Mouse (Mus musculus) G1E (cell line): ENCODE measurements around the gene Ccser1. TPM values are rescaled to one million over a fixed set of nuclear protein-coding genes. Genes with fewer than 3 reads are reported as not detected.

Experiments
- ATAC-seq: 2 replicates; pipeline ENCODE4 v1.8.0; 2016; ENCODE audit warnings: mild to moderate bottlenecking; ENCODE audit not compliant: insufficient number of reproducible peaks, poor library complexity, low FRiP score, severe bottlenecking; ENCODE audit errors: extremely low read depth
- DNase-seq: peaks from one replicate; pipeline ENCODE4 v3.0.0; 2012; ENCODE audit warnings: low spot score
- H3K27me3 ChIP-seq: 2 replicates; pipeline ENCODE4 v1.6.1; 2012; ENCODE audit warnings: mild to moderate bottlenecking, low read length, inconsistent platforms; ENCODE audit not compliant: insufficient read depth
- H3K36me3 ChIP-seq: replicated peaks from 2 replicates; pipeline ENCODE3; 2012; ENCODE audit warnings: mild to moderate bottlenecking, inconsistent platforms
- H3K4me1 ChIP-seq: 2 replicates; pipeline ENCODE4 v1.6.1; 2012; ENCODE audit warnings: low read depth, low read length, inconsistent platforms, mixed read lengths; ENCODE audit not compliant: insufficient read depth
- H3K4me3 ChIP-seq: 2 replicates; pipeline ENCODE4 v1.5.1; 2012; ENCODE audit warnings: low read depth, mild to moderate bottlenecking, inconsistent platforms, low read length, moderate library complexity, mixed read lengths
- H3K9me3 ChIP-seq: replicated peaks from 2 replicates; pipeline ENCODE4 v1.6.1; 2012; ENCODE audit warnings: inconsistent platforms
- CTCF ChIP-seq: IDR thresholded peaks from 2 replicates; pipeline ENCODE4 v1.5.1; 2012; ENCODE audit warnings: low read depth, low read length, inconsistent platforms, mixed read lengths
- GATA1 ChIP-seq: IDR thresholded peaks from 2 replicates; pipeline ENCODE4 v1.6.1; 2012; ENCODE audit warnings: borderline replicate concordance, low read length, inconsistent platforms, mixed read lengths
- GATA2 ChIP-seq: IDR thresholded peaks from 2 replicates; pipeline ENCODE4 v1.6.1; 2012; ENCODE audit warnings: low read depth, low read length, inconsistent platforms, borderline replicate concordance
- POLR2AphosphoS5 ChIP-seq: IDR thresholded peaks from 2 replicates; pipeline ENCODE4 v1.6.1; 2012; ENCODE audit warnings: low read depth, low read length, inconsistent platforms; ENCODE audit not compliant: insufficient replicate concordance
- TAL1 ChIP-seq: conservative IDR thresholded peaks from 2 replicates; pipeline ENCODE4 v1.6.1; 2012; ENCODE audit warnings: low read depth, low read length, inconsistent platforms, mixed read lengths
- polyA plus RNA-seq: library from polyadenylated mRNA; stranded (reverse); fragments of >175 nt; gene quantifications from 2 replicates; pipeline ENCODE4 v1.2.3, GENCODE M21; 2012
- total RNA-seq, 2 experiments: library from RNA; stranded (forward) in 1 of 2; stranded (reverse) in 1 of 2; fragments of 200-1000 nt in 1 of 2; fragments of >200 nt in 1 of 2; fragmentation: Nextera tagmentation in 1 of 2; gene quantifications; 2 replicates each; pipeline ENCODE4 v1.2.3; 2014 to 2017

Gene Ccser1
- total and polyA plus RNA-seq, 3 experiments: 0.11 TPM; not detected in 2

GRCm38 (mm10) chr6:61320842-61321241, 140.7 kb downstream of the Ccser1 start:
- H3K27me3 ChIP-seq: no peaks in the 10 kb centered on the region
- DNase-seq (no peak), ATAC-seq (no peak)
- H3K4me1 ChIP-seq: no peaks in the 10 kb centered on the region
- no peak for TF ChIP-seq GATA2
- TF ChIP-seq GATA1: no peak
- TF ChIP-seq TAL1: no peak
- TF ChIP-seq CTCF: no peak
- no peaks in the 10 kb centered on the region for H3K9me3 ChIP-seq
- no peaks in the 10 kb centered on the region for H3K36me3 ChIP-seq
- no peak overlapping the region for H3K4me3 ChIP-seq

GRCm38 (mm10) chr6:61322328-61322727, 142.2 kb downstream of the Ccser1 start:
- Histone ChIP-seq H3K27me3 (no peaks in the 10 kb centered on the region), H3K9me3 (no peaks in the 10 kb centered on the region), H3K36me3 (no peaks in the 10 kb centered on the region), H3K4me3 (no peak overlapping the region), H3K4me1 (no peaks in the 10 kb centered on the region)
- no peak for ATAC-seq
- no peak for DNase-seq
- no peak for TF ChIP-seq GATA2
- no peak for TF ChIP-seq TAL1
- TF ChIP-seq POLR2AphosphoS5: no peak
- TF ChIP-seq GATA1: no peak
- TF ChIP-seq CTCF: no peak

GRCm38 (mm10) chr6:61326131-61326530, 146.0 kb downstream of the Ccser1 start:
- no peak for DNase-seq
- TF ChIP-seq POLR2AphosphoS5 (no peak), GATA2 (no peak), TAL1 (no peak), CTCF (no peak), GATA1 (no peak)
- H3K9me3 ChIP-seq: no peaks in the 10 kb centered on the region
- H3K27me3 ChIP-seq: no peaks in the 10 kb centered on the region
- H3K36me3 ChIP-seq: no peaks in the 10 kb centered on the region
- H3K4me3 ChIP-seq: no peak overlapping the region
- H3K4me1 ChIP-seq: no peaks in the 10 kb centered on the region
- ATAC-seq: no peak

- no peak for ATAC-seq
Observed at GRCm38 (mm10) chr6:61328981-61329380, 148.9 kb downstream of the Ccser1 start.

GRCm38 (mm10) chr6:61329593-61330540, 149.7 kb downstream of the Ccser1 start:
- TF ChIP-seq GATA2: no peak
- TF ChIP-seq GATA1: no peak
- no peak for TF ChIP-seq POLR2AphosphoS5
- TF ChIP-seq CTCF: no peak
- no peak for TF ChIP-seq TAL1
- no peak for DNase-seq
- no peaks in the 10 kb centered on the region for H3K36me3 ChIP-seq
- no peaks in the 10 kb centered on the region for H3K4me1 ChIP-seq
- no peak for ATAC-seq
- H3K9me3 ChIP-seq: no peaks in the 10 kb centered on the region
- H3K4me3 ChIP-seq: no peak overlapping the region
- no peaks in the 10 kb centered on the region for H3K27me3 ChIP-seq

More at GRCm38 (mm10) chr6:61328981-61329380, 148.9 kb downstream of the Ccser1 start:
- DNase-seq: no peak
- Histone ChIP-seq H3K4me3 (no peak overlapping the region), H3K4me1 (no peaks in the 10 kb centered on the region), H3K9me3 (no peaks in the 10 kb centered on the region), H3K27me3 (no peaks in the 10 kb centered on the region), H3K36me3 (no peaks in the 10 kb centered on the region)
- TF ChIP-seq CTCF (no peak), GATA2 (no peak), TAL1 (no peak), GATA1 (no peak), POLR2AphosphoS5 (no peak)

GRCm38 (mm10) chr6:61334466-61334865, 154.3 kb downstream of the Ccser1 start:
- Histone ChIP-seq H3K36me3 (no peaks in the 10 kb centered on the region), H3K27me3 (no peaks in the 10 kb centered on the region), H3K4me3 (no peak overlapping the region), H3K4me1 (no peaks in the 10 kb centered on the region), H3K9me3 (no peaks in the 10 kb centered on the region)
- no peak for ATAC-seq
- TF ChIP-seq GATA2 (no peak), POLR2AphosphoS5 (no peak), CTCF (no peak), TAL1 (no peak), GATA1 (no peak)
- no peak for DNase-seq
